Mouse (Mus musculus) liver, adult 2 months (tissue): ENCODE measurements around the gene Arhgap35.

Experiments
- CTCF ChIP-seq: fragments of 200-500 bp; IDR thresholded peaks from 2 replicates; pipeline ENCODE4 v1.5.1; 2011; ENCODE audit warnings: low read depth, low read length, control low read depth
- POLR2A ChIP-seq: fragments of 200-500 bp; IDR thresholded peaks from 2 replicates; pipeline ENCODE4 v1.6.1; 2011; ENCODE audit warnings: low read length, control low read depth; ENCODE audit not compliant: insufficient read depth; ENCODE audit errors: extremely low read depth

- TF ChIP-seq CTCF (no peak), POLR2A (no peak)
Measured at GRCm38 (mm10) chr7:16557783-16558538, 56.8 kb downstream of the Arhgap35 start.
